In genomic region chr6:136328416-136328815, GRCm38 (mm10) we compare ENCODE assay signal across 27 mouse cellular contexts. TPM values are rescaled to one million over a fixed set of nuclear protein-coding genes. Genes with fewer than 3 reads are reported as not detected.
"Had no signal": no experiment of that assay in that cellular context is flagged by ENCODE, and none has a peak within 500 bp of the region (broad histone marks: within the 10 kb centered on the region; RNA-seq: fewer than 3 reads in every experiment).

No protein-coding gene starts in this region.

RNA-seq across cellular contexts. Expression of gene Gm8994, which starts 1.1 kb away (rescaled TPM):
- polyA plus RNA-seq: limb, embryonic 10.5 days; limb, embryonic 11.5 days; limb, embryonic 12.5 days; limb, embryonic 15.5 days; liver, adult 2 months; liver, embryonic 11.5 days; liver, embryonic 12.5 days; liver, embryonic 13.5 days; liver, embryonic 15.5 days; liver, embryonic 16.5 days; liver, postnatal 0 days; lung, adult 2 months; lung, embryonic 14.5 days; lung, embryonic 15.5 days; lung, embryonic 16.5 days; lung, postnatal 0 days; macrophage; midbrain, embryonic 10.5 days; midbrain, embryonic 11.5 days; midbrain, embryonic 12.5 days; midbrain, embryonic 13.5 days; midbrain, embryonic 14.5 days; midbrain, embryonic 15.5 days; midbrain, embryonic 16.5 days; midbrain, postnatal 0 days; myocyte; neural tube, embryonic 11.5 days had no signal
